Mouse (Mus musculus) ES-Bruce4 (cell line): Measurements from ENCODE around the gene Nat8f3. TPM values are rescaled to one million over a fixed set of nuclear protein-coding genes. Genes with fewer than 3 reads are reported as not detected.
"Not testable (repeated sequence)": the region's sequence is repeated elsewhere in the genome, so short reads cannot be mapped to it uniquely, and the experiment has no call there.

Experiments used
- H3K27ac ChIP-seq: 2 replicates; pipeline ENCODE4 v1.5.1; 2012; ENCODE audit warnings: low read length, inconsistent platforms; ENCODE audit not compliant: insufficient read depth
- H3K27me3 ChIP-seq: 2 replicates; pipeline ENCODE4 v1.6.1; 2012; ENCODE audit warnings: mild to moderate bottlenecking, low read length, inconsistent platforms; ENCODE audit not compliant: control insufficient read depth, poor library complexity, insufficient read depth, severe bottlenecking
- H3K36me3 ChIP-seq: 2 replicates; pipeline ENCODE4 v1.6.1; 2012; ENCODE audit warnings: inconsistent platforms, mild to moderate bottlenecking, low read length, moderate library complexity; ENCODE audit not compliant: control insufficient read depth, poor library complexity, insufficient read depth, severe bottlenecking
- H3K4me1 ChIP-seq: one replicate; pipeline ENCODE4 v1.8.1; 2011; ENCODE audit warnings: low read length; ENCODE audit not compliant: control insufficient read depth, insufficient read depth
- H3K4me3 ChIP-seq: 2 replicates; pipeline ENCODE4 v1.5.1; 2011; ENCODE audit warnings: low read depth, mild to moderate bottlenecking, low read length
- H3K9ac ChIP-seq: 2 replicates; pipeline ENCODE4 v1.6.1; 2012; ENCODE audit warnings: low read depth, mild to moderate bottlenecking, inconsistent platforms; ENCODE audit not compliant: poor library complexity, severe bottlenecking
- H3K9me3 ChIP-seq: replicated peaks from 2 replicates; pipeline ENCODE4 v1.6.1; 2012; ENCODE audit warnings: mild to moderate bottlenecking, low read length, inconsistent platforms; ENCODE audit not compliant: control insufficient read depth, poor library complexity, insufficient read depth, severe bottlenecking
- CTCF ChIP-seq: IDR thresholded peaks from one replicate; pipeline ENCODE4 v1.8.1; 2011; ENCODE audit warnings: low read depth, low read length
- EP300 ChIP-seq: IDR thresholded peaks from 2 replicates; pipeline ENCODE4 v1.6.1; 2011; ENCODE audit warnings: low read depth, low read length; ENCODE audit not compliant: insufficient read depth
- POLR2A ChIP-seq: IDR thresholded peaks from one replicate; pipeline ENCODE4 v1.8.1; 2011; ENCODE audit warnings: low read length; ENCODE audit not compliant: insufficient read depth
- polyA plus RNA-seq: library from polyadenylated mRNA; stranded (reverse); fragments of >200 nt; gene quantifications from 2 replicates; pipeline ENCODE4 v1.2.4, GENCODE M21; 2011; ENCODE audit warnings: low read depth; ENCODE audit not compliant: missing spikeins, insufficient read depth, insufficient read length

The Nat8f3 gene
- polyA plus RNA-seq = not detected in 2 replicates

GRCm38 (mm10) chr6:85765532-85765931, at the start of gene Nat8f3:
Gene Nat8f3, minus strand, starts transcription at chr6:85765754.
- not testable (repeated sequence) for H3K27me3 ChIP-seq, H3K9ac ChIP-seq, H3K36me3 ChIP-seq, H3K4me3 ChIP-seq, H3K27ac ChIP-seq, H3K9me3 ChIP-seq, H3K4me1 ChIP-seq

- no peaks in the 10 kb centered on the region for H3K4me1 ChIP-seq
- 0 out of 2 replicates have a peak, but pooled peaks cover 4% of the 10 kb centered on the region for H3K9me3 ChIP-seq
- no peak for TF ChIP-seq CTCF
- TF ChIP-seq EP300 = no peak
- no peak for TF ChIP-seq POLR2A
- no peaks in the 10 kb centered on the region for H3K36me3 ChIP-seq
- no peaks in the 10 kb centered on the region for H3K27me3 ChIP-seq
- H3K9ac ChIP-seq = no peak overlapping the region
- no peak overlapping the region for H3K27ac ChIP-seq
- no peak overlapping the region for H3K4me3 ChIP-seq
Observed at GRCm38 (mm10) chr6:85813339-85813738, 47.8 kb upstream of the Nat8f3 start.

GRCm38 (mm10) chr6:85810942-85811537, 45.5 kb upstream of the Nat8f3 start:
- H3K4me1 ChIP-seq, H3K4me3 ChIP-seq, H3K9ac ChIP-seq, H3K9me3 ChIP-seq, H3K27me3 ChIP-seq, H3K36me3 ChIP-seq, H3K27ac ChIP-seq: not testable (repeated sequence)

- H3K9me3 ChIP-seq, H3K27me3 ChIP-seq, H3K9ac ChIP-seq, H3K4me1 ChIP-seq, H3K4me3 ChIP-seq, H3K27ac ChIP-seq, H3K36me3 ChIP-seq: not testable (repeated sequence)
Observed at GRCm38 (mm10) chr6:85810514-85810913, 45.0 kb upstream of the Nat8f3 start.

- H3K27ac ChIP-seq, H3K9ac ChIP-seq, H3K27me3 ChIP-seq, H3K4me1 ChIP-seq, H3K4me3 ChIP-seq, H3K9me3 ChIP-seq, H3K36me3 ChIP-seq: not testable (repeated sequence)
Observed at GRCm38 (mm10) chr6:85809784-85810183, 44.2 kb upstream of the Nat8f3 start.

GRCm38 (mm10) chr6:85803180-85803579, 37.6 kb upstream of the Nat8f3 start:
- not testable (repeated sequence) for H3K4me3 ChIP-seq, H3K9ac ChIP-seq, H3K27me3 ChIP-seq, H3K4me1 ChIP-seq, H3K9me3 ChIP-seq, H3K36me3 ChIP-seq, H3K27ac ChIP-seq

GRCm38 (mm10) chr6:85763127-85764070, 2.2 kb downstream of the Nat8f3 start:
- H3K4me3 ChIP-seq, H3K36me3 ChIP-seq, H3K27ac ChIP-seq, H3K9ac ChIP-seq, H3K9me3 ChIP-seq, H3K4me1 ChIP-seq, H3K27me3 ChIP-seq: not testable (repeated sequence)

GRCm38 (mm10) chr6:85762678-85763077, 2.9 kb downstream of the Nat8f3 start:
- not testable (repeated sequence) for H3K4me3 ChIP-seq, H3K4me1 ChIP-seq, H3K9me3 ChIP-seq, H3K27ac ChIP-seq, H3K36me3 ChIP-seq, H3K9ac ChIP-seq, H3K27me3 ChIP-seq

- not testable (repeated sequence) for H3K27me3 ChIP-seq, H3K4me1 ChIP-seq, H3K9ac ChIP-seq, H3K9me3 ChIP-seq, H3K4me3 ChIP-seq, H3K27ac ChIP-seq, H3K36me3 ChIP-seq
Observed at GRCm38 (mm10) chr6:85755705-85756249, 9.8 kb downstream of the Nat8f3 start.
